Mouse (Mus musculus) ovary, postnatal 14 days (tissue): Measurements from ENCODE around the gene Itga9.

ENCODE experiments used
- DNase-seq: peaks from one replicate; pipeline ENCODE4 v3.0.0; 2022; ENCODE audit warnings: low spot score

Itga9 gene

DNA sequence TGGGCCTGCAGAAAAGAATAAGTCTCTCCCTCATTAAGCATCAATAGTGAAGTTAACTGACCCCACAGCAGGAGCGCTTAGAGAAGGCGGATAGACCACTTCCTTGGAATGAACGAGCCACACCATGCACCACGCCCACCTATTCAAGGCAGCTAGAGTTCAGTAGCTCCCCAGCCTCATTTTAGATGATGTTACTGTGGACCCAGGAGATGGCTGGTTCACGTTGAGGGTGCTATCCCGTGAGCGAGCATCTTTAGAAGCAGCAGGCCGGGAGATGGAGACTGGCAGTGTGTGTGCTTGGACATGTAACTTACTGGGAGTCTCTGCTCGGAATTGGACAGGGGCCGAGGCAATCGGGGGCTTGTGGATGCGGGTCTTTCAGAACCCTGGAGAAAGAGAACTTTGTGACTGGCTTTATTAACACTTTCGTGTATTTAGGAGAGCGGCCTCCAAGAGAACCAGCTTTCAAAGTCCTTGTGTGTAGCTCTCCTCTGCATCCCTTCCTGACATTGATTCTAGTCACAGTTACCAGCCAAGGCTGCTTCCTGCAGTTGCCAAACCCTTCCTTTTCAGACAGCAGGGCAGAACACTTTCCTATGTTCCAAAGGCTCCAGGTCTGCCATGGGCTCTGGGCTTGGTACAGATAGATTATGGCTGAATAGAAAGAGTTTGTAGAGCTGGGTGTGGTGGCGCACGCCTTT, 1.4 kb downstream of the Itga9 start:
- no peak for DNase-seq

DNA sequence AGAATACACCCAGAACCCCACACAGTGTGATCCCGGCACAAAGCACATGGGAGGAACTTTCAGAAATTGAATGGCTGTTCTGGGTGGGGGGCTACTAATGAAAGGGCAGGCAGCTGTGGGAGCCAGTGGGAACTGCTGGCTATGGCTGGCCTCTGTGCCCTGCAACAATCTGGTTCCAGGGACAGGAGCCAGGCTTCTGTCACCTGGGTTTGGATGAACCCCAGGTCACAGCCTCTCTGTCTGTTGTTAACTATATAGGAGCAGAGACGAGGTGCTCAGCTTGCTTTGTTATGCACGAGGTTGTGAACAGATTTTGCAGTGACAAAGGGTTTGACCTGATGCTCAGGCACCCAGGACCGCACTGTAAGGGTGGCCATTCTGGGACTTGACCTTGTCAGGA, 2.1 kb downstream of the Itga9 start:
- no peak for DNase-seq

DNA sequence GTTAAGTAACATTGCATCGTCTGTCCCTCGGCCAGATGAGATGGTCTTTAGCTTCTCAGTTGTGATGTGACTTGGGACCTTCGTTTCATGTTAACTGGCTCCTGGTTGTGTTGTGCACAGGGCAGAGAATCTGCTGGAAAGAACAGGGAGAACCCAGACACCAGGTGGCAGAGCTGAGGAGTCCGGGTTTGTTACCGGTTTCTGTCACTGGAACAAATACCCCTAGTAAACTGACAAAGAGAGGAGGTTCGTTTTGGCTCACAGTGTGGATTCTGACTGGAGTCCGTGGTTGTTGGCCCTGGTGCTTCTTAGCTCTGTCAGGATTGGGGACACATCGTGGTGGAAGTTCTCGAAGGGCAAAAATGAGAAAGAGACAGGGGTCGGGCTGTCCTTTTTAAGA, 3.6 kb downstream of the Itga9 start:
- DNase-seq, result no peak

DNA sequence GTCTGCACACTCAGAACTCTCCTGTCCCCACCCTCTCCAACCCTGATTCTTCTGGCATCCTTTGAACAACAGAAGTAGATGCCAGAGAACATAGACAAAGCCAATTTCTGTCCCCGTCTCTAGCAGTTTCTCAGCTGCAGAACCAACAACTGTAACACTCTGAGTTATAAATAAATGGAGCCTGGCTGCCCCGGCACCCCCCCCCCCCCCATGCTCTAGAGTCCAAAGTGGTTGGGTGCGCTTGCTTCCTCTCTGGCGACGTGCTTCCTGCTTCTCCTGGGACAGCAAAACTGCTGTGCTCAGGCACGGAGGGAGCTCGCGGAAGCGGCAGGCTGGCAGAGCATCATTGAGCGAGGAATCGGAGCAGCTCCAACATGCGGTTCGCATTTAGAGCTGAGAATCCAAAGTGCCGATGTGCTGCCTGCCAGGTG, 4.6 kb downstream of the Itga9 start:
- DNase-seq, result no peak

DNA sequence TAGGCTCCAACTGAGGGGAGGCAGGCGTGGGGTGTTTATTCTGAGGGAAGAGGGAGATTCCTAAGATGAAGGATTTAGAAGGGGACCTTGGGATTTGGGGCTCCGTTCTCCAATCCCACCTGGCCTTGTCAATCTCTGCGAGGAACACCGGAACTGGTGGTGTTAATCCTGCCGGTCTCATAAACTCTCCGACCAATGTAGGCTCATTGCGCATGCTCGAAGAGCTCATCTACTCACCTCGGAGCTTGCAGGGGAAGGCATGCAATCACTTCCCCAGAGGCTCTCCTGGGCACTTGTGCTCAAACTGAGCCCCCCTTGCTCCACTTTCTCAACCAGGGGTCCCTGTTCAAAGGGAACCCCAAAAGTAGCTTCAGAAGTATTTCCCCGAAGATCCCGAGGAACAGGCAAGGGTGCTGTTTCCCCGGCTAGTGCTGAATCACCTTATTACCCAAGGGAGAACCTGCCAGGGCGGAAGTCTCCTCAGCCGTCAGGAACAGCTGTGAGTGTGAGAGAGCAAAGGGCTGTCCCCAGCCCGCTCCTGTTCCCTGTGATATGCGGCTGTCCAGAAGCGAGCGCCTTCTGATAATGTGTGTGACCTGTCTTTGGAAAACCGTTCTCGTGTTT, 5.6 kb downstream of the Itga9 start:
- no peak for DNase-seq

DNA sequence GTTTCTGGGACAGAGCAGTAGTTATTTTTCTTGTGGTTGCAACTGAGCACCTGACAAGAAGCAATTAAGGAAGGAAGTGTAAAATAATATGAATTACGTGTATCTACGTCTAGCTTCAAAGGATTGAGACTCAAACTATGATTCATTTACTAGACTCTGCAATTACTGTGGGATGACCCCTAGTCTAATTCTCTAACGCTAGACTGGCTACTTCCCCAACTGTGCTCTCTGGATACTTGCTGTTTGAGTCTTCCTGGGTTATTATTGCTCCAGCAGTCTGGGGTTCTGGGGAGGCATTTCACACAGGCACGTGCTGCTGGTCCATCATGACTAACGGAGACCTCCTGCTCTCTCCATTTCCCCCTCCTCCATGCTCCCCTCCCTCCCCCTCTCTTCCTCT, 10.7 kb downstream of the Itga9 start:
- DNase-seq, result no peak

DNA sequence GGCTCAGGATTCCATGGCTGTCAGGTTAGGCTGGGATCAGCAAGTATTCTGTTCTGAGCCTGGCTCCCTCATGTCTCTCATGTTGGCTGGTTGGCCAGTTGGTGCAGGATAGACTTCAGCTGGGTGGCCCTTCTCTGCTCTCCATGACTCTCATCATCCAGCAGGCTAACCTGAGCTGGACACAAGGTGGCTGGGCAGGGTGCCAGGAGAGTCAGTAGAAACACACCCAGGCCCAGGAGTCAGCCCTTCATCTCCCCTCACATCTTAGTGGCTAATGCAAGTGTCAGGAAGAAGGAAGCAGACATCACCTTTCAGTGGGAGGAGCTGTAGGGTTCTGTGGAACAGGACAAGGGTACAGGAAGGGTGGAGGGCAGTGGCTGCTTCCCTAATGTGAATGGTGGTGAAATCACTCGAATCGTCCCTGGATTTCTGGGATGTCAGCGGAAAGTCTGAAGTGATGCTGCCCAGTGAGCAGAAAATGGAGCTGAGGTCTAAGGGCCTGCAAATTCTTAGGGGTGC, 12.3 kb downstream of the Itga9 start:
- DNase-seq, result no peak

DNA sequence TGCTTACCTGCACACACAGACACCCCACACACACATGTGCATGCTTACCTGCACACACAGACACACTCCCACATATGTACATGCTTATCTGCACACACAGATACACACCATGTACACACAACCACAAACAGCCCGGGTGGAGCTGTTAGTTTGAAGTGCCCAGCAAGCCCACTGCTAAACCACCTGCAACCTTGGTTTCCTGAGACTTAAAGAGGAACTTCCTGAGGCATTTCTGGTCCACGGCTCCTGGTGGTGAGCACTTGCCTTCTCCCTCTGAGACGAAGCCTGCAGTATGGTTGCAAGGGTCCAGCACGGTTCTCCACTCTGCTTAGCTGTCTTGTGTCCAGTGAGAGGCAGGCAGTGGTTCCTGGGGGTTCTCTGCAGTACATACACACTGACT, 14.3 kb downstream of the Itga9 start:
- no peak for DNase-seq

DNA sequence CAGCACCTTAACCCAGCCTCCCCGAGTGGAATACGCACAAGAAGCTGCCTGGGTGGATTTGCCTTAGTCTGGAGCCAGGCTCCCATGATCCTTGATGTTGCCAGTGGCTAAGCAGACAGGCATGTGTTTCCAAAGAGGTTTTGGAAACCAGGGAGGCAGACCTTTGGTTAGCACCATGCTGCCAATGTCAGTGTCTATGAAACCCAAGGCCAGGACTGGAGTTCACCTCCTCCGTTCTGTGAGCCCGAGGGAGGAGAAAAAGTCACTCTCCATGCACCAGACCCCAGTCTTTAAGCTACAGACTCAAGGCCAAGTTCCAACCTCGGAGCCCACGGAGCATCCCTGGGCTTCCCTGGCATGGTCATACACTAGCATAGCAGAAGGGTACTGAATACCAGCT, 15.2 kb downstream of the Itga9 start:
- DNase-seq, result no peak

DNA sequence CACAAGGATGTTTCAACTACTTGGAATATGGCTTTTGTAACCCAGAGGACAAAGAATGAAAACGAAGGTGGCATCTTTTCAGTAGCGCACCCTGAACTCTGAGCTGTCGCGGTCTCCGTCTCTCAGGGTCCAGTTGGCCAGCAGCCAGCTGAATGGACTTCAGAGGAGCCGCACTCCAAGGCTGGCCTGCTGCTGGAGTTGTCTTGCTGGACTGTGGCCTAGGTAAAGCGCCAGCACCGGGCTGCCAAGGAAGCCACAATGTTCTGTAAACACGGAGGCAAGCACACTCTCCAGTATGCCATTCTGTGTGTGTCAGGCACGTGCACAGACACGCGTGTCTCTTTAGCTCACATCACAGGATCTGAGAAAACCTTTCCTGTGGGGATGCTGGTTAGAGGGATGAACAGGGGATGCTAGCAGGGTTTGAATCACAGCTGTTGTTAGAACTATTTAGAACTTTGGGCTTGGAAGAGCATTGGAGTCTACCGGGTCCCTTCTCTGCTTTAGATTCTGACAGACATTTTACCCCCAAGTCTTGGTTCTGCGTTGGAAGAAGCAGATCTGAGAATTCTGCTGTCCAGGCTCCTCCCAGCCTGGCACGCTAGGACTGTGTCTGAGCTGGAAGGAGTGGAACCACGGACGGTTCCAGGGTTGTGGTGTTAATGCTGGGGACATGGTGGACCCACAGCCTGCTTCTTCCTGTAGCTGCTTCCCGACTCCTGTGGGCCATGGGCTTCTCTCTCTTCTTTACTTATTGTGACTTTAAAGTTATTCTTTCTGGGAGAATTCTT, 16.1 kb downstream of the Itga9 start:
- DNase-seq, result peak; percentile 41

DNA sequence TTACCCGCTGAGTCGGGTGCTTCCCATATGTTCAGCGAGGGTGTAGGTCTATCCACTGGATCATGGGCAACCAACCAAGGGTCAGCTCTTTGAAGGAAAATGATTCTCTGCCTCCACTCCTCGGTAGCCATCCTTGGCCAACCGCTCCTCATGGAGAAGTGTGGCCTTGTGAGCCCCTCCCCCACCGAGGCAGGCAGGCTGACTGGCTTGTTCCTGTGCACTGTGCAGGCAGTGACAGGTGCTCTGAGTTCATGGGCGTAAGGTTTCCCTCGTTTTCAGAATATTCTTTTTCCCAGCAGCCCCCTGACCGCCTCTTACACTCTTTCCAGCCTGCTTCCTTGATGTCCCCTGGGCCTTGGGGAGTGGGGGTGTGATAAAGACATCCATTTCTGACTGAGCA, 17.0 kb downstream of the Itga9 start:
- no peak for DNase-seq

DNA sequence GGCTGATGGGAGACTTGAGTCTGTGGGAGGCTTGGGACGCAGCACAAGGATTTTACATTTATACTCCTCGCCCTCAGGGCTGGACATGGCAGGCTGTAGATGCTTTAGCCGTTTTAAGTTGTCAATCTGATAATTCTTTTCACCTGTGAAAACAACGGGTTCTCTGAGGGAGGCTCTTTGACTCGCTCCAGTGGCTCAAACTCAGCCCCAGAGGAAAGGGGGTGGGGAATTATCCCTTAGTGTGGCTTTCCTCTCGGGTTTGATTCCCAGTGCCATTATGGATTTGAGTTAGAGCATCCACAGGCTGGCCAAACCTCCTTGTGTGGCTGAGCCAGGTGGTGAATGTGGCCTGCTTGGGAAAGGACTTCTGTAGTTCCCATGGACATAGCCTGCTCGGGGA, 17.7 kb downstream of the Itga9 start:
- no peak for DNase-seq

DNA sequence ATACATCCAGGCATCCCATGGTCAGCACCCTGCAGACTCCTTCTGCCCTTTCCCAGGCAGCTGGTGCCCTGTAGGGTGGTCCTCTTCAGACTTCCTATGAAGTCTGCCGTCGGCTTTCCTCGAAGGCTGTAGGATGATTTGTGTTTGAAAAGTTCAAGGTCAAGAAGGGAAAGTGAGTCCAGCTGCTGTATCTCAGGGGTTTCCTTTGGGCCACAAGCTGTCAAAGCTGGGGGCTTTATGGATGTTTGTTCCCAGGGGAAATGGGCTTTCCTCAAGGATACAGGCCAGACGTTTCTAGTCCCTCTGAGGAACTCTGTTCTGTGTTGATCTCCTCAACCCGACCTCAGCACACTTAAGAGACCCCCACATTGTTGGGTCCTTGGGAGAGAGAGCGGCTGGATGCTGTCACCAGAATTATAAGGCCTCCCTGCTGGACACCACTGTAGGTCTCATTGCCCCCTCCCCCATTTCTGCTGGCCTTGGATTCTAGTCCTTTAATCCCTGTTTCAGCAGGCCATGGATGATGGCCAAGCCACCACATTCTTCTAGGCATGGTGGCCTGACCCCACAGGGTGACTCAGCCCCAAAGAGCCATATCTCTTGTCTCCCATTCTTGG, 23.4 kb downstream of the Itga9 start:
- no peak for DNase-seq

DNA sequence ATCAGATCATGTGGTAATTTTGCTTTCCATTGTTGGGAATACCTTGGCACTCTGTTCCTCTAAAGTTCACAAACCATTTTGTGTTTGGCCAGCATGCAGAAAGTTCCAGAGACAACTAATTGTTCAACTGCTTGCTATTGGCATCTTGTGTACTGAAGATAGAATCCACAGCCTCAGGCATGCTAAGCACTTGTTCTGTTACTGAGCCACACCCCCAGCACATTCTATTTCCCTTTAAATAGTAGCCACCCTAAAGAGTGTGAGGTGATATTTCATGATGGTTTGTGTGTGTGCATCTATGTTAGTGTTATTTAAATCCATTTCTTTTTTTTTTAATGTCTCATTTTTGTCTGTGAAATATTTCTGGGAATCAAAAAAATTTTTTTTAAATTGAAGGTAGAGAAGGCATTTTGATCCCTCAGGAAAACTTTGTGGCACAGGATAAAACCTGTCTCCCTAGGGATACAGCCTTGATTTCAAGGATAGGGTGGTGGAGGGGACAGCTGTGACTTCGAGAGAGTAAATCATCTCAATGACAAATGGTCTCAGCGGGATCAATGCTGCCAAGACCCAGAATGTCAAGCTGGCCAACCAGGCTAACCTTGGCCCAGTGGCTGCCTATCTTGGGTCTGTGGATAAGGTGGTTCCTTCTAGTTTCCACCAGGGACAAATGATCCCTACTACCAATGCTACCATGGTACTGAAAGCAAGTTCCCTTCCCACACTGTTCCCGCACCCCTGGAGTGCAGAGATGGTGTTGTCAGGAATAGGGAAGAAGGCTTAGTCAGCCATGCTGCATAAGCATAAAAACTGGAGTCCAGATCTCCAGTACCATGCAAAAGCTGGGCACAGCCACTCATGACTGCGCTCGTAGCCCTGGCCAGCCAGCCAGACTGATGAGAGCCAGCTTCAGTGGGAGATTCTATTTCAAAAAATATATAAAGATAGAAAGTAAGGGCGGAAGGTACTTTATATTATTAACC, 25.6 kb downstream of the Itga9 start:
- no peak for DNase-seq

DNA sequence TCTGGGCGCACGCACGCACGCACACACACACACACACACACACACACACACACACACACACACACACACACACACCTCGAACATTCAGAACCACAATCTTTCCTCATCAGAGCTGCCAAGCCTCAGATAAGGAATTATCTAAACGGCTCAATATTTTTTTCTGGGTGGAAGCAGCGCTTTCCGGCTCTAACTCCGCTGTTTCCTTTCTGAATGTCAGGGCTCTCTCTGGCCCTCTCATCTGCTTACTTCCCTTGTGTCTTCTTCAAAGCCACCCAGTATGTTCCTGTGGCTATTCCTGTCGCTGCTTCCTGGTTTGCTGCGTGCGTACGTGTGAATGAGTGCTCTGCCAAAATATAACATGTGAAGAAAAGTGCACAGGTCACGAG, 26.3 kb downstream of the Itga9 start:
- DNase-seq, result no peak

DNA sequence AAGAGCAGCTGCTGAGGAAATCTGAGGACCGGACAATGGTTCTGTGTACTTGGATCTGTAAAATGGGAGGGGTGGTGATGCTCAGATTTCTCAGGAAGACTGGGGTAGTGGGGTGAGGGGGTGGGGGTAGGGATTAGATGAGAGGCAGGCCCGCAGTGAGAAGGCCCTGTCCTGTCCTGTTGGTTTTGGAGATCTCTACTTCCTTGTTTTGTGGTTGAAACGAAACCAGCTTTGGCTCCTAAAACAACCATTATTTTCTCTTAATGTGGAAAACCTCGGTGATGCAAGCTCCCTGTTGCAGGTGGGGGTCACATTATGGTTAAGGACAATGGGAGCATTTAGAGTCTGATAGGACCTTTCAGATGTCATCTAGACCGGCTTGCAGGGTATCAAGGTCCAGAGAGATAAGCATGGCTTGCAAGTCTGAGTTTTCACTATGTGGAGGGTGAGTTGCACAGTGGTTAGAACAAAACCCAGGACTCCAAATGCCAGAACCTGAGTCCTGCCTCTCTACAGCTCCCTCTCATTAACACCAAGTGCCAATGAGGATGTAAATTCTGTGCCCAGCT, 32.2 kb downstream of the Itga9 start:
- no peak for DNase-seq

DNA sequence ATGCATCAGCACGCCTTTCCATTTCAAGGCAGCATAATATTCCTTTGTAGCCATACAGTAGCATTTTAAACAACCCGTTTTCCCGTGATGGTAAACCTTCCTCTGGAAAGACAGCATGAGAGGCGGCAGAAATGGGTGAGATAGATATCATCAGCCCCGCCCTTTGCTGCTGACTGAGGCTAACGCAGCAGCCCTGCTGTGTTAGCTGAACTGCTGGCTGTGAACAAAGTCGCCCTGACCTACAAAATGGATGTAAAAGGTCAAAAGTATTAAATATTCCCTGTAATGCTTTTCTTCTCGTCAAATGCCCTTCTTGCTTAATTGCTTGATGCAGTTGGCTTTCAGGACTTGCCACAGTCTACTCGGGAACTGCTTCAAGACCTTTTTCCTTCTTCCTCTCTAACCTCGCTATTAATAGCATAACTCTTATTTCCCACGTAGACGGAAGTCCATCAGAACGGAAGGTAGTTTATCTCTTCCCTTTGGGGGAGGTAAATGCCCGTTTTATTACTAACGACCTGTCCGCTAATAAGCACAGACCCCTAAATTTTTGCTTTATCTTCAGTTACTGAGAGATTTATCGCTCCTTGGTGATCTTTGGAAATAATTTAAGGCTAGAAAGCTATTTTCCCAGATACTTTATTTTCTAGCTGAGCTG, 39.3 kb downstream of the Itga9 start:
- DNase-seq, result no peak

DNA sequence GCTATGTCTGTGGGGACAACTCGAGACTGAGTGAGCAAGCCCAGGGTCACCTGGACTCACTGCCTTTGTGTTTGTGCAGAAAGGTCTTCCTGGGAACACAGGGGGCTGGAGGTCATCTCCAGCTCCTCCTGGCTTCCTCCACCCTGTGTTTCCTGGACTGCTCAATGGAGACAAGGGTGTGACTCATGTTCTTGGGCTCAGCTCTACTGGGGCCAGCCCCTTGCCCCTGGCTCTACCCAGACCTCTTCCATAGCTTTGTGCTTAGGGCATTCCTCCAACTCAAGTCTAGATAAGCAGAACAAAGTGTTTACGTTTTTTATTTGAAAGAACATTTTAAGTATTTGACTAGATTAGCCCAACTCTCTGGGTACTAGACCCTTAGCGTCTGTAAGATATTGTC, 41.0 kb downstream of the Itga9 start:
- DNase-seq, result no peak

DNA sequence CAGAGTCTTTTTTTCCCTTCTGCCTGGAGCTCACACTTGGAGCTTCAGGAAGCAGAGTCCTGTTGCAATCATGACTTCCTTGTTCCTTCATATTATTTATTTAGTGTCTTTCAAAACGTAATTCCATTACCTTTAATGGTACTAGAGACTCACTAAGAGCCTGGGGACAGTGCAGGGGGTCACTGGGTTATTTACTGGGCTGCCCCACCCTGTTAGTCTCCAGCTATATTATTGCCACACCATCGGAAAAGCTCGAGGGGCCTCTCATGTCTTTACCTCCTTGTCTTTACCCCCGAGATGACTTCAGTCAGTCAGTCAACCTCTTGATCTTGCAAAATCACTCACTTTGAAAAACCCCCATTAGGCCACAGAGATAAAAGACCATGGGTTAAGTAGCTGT, 44.5 kb downstream of the Itga9 start:
- DNase-seq, result no peak

DNA sequence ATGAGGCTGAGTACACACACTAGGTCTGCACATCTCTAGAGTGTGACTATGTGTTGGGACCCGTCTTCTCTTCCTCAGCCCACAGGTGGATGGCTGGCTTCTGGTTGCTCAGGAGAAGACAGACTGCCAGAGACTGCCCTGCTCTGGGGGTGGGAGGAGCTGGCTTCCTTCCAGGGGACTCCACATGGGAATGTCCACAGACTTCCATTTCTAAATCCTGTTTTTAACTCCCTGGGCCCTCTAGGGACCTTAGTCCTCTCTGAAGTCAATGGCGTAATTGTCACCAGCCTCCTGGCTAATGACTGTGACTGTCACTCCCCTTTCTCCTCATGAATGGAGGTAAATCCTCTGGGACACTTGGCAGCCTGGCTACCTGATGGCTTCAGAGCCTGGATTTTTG, 45.4 kb downstream of the Itga9 start:
- DNase-seq, result no peak

DNA sequence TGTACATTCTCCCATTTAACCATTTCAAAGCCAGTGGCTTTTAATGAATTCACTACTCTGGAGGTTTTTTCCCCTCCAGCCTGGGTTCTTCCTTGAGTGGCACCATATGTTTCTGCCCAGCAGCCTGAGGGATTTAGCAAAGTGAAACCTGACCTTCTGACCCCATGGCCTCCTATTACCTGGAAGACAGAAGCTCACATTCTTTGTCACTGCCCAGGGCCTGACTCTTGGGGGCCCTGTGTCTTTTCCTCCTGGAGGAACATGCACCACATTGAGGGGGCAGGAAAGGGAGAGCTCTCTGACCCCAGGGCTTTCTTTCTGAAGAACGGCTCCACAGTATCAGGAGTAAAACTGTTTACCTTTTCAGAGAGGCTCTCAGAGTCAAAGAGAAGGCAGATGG, 46.9 kb downstream of the Itga9 start:
- no peak for DNase-seq
